Mouse (Mus musculus) hindbrain, embryonic 11.5 days (tissue): Measurements from ENCODE around the gene Tead3. TPM values are rescaled to one million over a fixed set of nuclear protein-coding genes. Genes with fewer than 3 reads are reported as not detected.
"Not testable (repeated sequence)": the region's sequence is repeated elsewhere in the genome, so short reads cannot be mapped to it uniquely, and the experiment has no call there.

ENCODE experiments used
- ATAC-seq: fragments of 200-750 bp; cut with Nextera tagmentation; 2 replicates; pipeline ENCODE4 v1.8.0; 2017; ENCODE audit warnings: mild to moderate bottlenecking, moderate TSS enrichment, moderate library complexity; ENCODE audit not compliant: low FRiP score
- DNase-seq: peaks from one replicate; pipeline ENCODE4 v3.0.0-alpha.2; 2015; ENCODE audit warnings: low spot score
- H3K27ac ChIP-seq: fragments of 300-500 bp; sonication (generic); 2 replicates; pipeline ENCODE4 v1.5.1; 2014; ENCODE audit warnings: mild to moderate bottlenecking, low read depth, low read length
- H3K27me3 ChIP-seq: fragments of 300-500 bp; sonication (generic); 2 replicates; pipeline ENCODE4 v1.6.1; 2014; ENCODE audit warnings: mild to moderate bottlenecking, low read length, moderate library complexity, mixed read lengths; ENCODE audit not compliant: control insufficient read depth, insufficient read depth
- H3K36me3 ChIP-seq: fragments of 300-500 bp; sonication (generic); 2 replicates; pipeline ENCODE4 v1.6.1; 2014; ENCODE audit warnings: mild to moderate bottlenecking, low read length, moderate library complexity, mixed read lengths; ENCODE audit not compliant: control insufficient read depth, insufficient read depth
- H3K4me1 ChIP-seq: fragments of 300-500 bp; sonication (generic); replicated peaks from 2 replicates; pipeline ENCODE4 v1.6.1; 2014; ENCODE audit warnings: low read length, mixed read lengths; ENCODE audit not compliant: control insufficient read depth, insufficient read depth
- H3K4me2 ChIP-seq: fragments of 300-500 bp; sonication (generic); replicated peaks from 2 replicates; pipeline ENCODE4 v1.6.1; 2014; ENCODE audit warnings: mild to moderate bottlenecking, low read depth, low read length
- H3K4me3 ChIP-seq: fragments of 300-500 bp; sonication (generic); 2 replicates; pipeline ENCODE4 v1.5.1; 2014; ENCODE audit warnings: low read depth, low read length
- H3K9ac ChIP-seq: fragments of 300-500 bp; sonication (generic); 2 replicates; pipeline ENCODE4 v1.6.1; 2014; ENCODE audit warnings: low read depth, low read length
- H3K9me3 ChIP-seq: fragments of 300-500 bp; sonication (generic); 2 replicates; pipeline ENCODE4 v1.6.1; 2016; ENCODE audit warnings: low read length; ENCODE audit not compliant: control insufficient read depth
- WGBS: fragments of 180-500 bp; shearing (Covaris S2); extraction: QIAGEN DNeasy Blood & Tissue Kit; methylation state at CpG from one replicate; pipeline ENCODE4 v1.1.7; 2014; 5-methylcytosine and 5-hydroxymethylcytosine counted together
- polyA plus RNA-seq: library from polyadenylated mRNA; unstranded; fragments of >200 nt; fragmentation: Nextera tagmentation; extraction: Ambion mirVana; gene quantifications from 2 replicates; pipeline ENCODE4 v1.2.1, GENCODE M21; 2014

Tead3 gene
- polyA plus RNA-seq, 1 experiment from 2014 or later = 3.7 TPM

- Histone ChIP-seq H3K4me2 (peak overlapping the region; percentile 40), H3K27me3 (peaks cover 54% of the 10 kb centered on the region), H3K4me1 (0 out of 2 replicates have a peak, but pooled peaks cover 2% of the 10 kb centered on the region), H3K36me3 (no peaks in the 10 kb centered on the region), H3K4me3 (peak overlapping the region; percentile 20), H3K9me3 (no peaks in the 10 kb centered on the region), H3K9ac (peak overlapping the region; percentile 23; the same call in 1 of the 2 replicates), H3K27ac (no peak overlapping the region)
- DNase-seq = peak; percentile 51
- under 1% methylated on average over 25 of the region's 25 CpGs for WGBS
- no peak for ATAC-seq
These were observed 12.2 kb upstream of the Tead3 start for GRCm38 (mm10) chr17:28362653-28363292.

- 0 out of 2 replicates have a peak, but pooled peaks cover 2% of the 10 kb centered on the region for H3K4me1 ChIP-seq
- H3K27me3 ChIP-seq = peaks cover 54% of the 10 kb centered on the region
- H3K27ac ChIP-seq = no peak overlapping the region
- H3K4me2 ChIP-seq = peak overlapping the region; percentile 40
- ATAC-seq (no peak), DNase-seq (peak; percentile 27)
- H3K4me3 ChIP-seq = peak overlapping the region; percentile 20
- no peaks in the 10 kb centered on the region for H3K36me3 ChIP-seq
- H3K9ac ChIP-seq = peak overlapping the region; percentile 23; the same call in 1 of the 2 replicates
- no peaks in the 10 kb centered on the region for H3K9me3 ChIP-seq
- WGBS = 31% methylated on average over 11 of the region's 11 CpGs
These were observed 11.5 kb upstream of the Tead3 start for GRCm38 (mm10) chr17:28361921-28362652.

GRCm38 (mm10) chr17:28360531-28361277, 10.1 kb upstream of the Tead3 start:
- 0 out of 2 replicates have a peak, but pooled peaks cover 2% of the 10 kb centered on the region for H3K4me1 ChIP-seq
- WGBS = 80% methylated on average over 9 of the region's 9 CpGs
- H3K4me2 ChIP-seq = no peak overlapping the region
- no peak overlapping the region for H3K27ac ChIP-seq
- no peak overlapping the region for H3K4me3 ChIP-seq
- ATAC-seq = no peak
- H3K9me3 ChIP-seq = no peaks in the 10 kb centered on the region
- no peaks in the 10 kb centered on the region for H3K36me3 ChIP-seq
- H3K9ac ChIP-seq = no peak overlapping the region
- DNase-seq = no peak
- peaks cover 51% of the 10 kb centered on the region for H3K27me3 ChIP-seq

- WGBS = 12% methylated on average over 23 of the region's 24 CpGs
These were observed 8.1 kb upstream of the Tead3 start for GRCm38 (mm10) chr17:28358576-28359261.

GRCm38 (mm10) chr17:28355871-28356270, 5.3 kb upstream of the Tead3 start:
- no peak overlapping the region for H3K9ac ChIP-seq

More at GRCm38 (mm10) chr17:28358576-28359261, 8.1 kb upstream of the Tead3 start:
- not testable (repeated sequence) for DNase-seq, H3K4me3 ChIP-seq, H3K4me1 ChIP-seq, H3K9me3 ChIP-seq, H3K4me2 ChIP-seq, ATAC-seq, H3K36me3 ChIP-seq, H3K27ac ChIP-seq, H3K9ac ChIP-seq
- H3K27me3 ChIP-seq = peaks cover 32% of the 10 kb centered on the region

GRCm38 (mm10) chr17:28352018-28352417, 1.4 kb upstream of the Tead3 start:
- no peak for ATAC-seq
- 6% methylated on average over 11 of the region's 11 CpGs for WGBS
- peaks cover 11% of the 10 kb centered on the region for H3K4me1 ChIP-seq
- H3K9me3 ChIP-seq = no peaks in the 10 kb centered on the region
- peak overlapping the region; percentile 95 for H3K4me2 ChIP-seq
- H3K27ac ChIP-seq = no peak overlapping the region
- no peaks in the 10 kb centered on the region for H3K36me3 ChIP-seq
- peaks cover 15% of the 10 kb centered on the region for H3K27me3 ChIP-seq
- no peak for DNase-seq
- 0 out of 2 replicates have a peak overlapping the region, but pooled peaks have one; percentile 76 for H3K4me3 ChIP-seq
- no peak overlapping the region for H3K9ac ChIP-seq

More at GRCm38 (mm10) chr17:28355871-28356270, 5.3 kb upstream of the Tead3 start:
- Histone ChIP-seq H3K4me1 (peaks cover 11% of the 10 kb centered on the region; the same call in 1 of the 2 replicates), H3K27me3 (peaks cover 37% of the 10 kb centered on the region), H3K9me3 (no peaks in the 10 kb centered on the region), H3K27ac (no peak overlapping the region), H3K36me3 (no peaks in the 10 kb centered on the region), H3K4me2 (no peak overlapping the region), H3K4me3 (no peak overlapping the region)
- no peak for DNase-seq
- no peak for ATAC-seq
- 91% methylated on average over 12 of the region's 12 CpGs for WGBS

DNA sequence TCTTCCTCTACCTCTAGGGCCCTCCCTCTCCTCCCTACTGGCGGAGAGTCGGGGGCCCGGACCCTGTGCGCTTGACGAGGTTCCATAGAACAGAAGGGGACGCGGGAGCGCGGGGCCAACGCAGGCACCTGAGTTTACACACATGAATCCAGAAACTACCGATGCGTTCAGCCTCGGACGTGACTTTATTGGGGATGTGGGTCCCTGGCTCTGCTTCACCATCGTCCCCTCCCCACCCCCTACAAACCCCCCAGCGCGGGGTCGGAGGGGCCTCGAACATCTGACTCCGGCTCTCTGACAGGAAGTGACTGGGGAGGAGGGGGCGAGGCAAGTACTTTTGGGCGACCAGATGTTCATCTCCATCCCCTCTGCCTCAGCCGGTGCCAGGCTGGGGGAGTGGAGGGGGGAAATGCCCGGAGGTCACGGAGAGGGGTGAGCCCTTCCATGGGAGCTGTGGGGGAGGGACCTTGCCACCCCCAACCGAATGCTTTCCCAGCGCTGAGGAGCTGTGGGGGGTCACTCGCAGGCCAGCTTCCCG, 805 bp upstream of the Tead3 start:
- DNase-seq (no peak), ATAC-seq (peak; percentile 10)
- peak overlapping the region; percentile 76 for H3K4me3 ChIP-seq
- H3K27ac ChIP-seq = no peak overlapping the region
- peak overlapping the region; percentile 95 for H3K4me2 ChIP-seq
- no peaks in the 10 kb centered on the region for H3K9me3 ChIP-seq
- under 1% methylated on average over 28 of the region's 29 CpGs for WGBS
- peak overlapping the region; percentile 64 for H3K9ac ChIP-seq
- H3K27me3 ChIP-seq = peaks cover 15% of the 10 kb centered on the region
- H3K36me3 ChIP-seq = no peaks in the 10 kb centered on the region
- peaks cover 11% of the 10 kb centered on the region for H3K4me1 ChIP-seq
